Mouse (Mus musculus) heart, embryonic 13.5 days (tissue): ENCODE measurements around the gene Kcnj13. TPM values are rescaled to one million over a fixed set of nuclear protein-coding genes. Genes with fewer than 3 reads are reported as not detected.
A peak's percentile ranks its signal among the peaks of the same experiment; 100 is the strongest.

Experiments
- ATAC-seq: fragments of 200-750 bp; cut with Nextera tagmentation; 2 replicates; pipeline ENCODE4 v1.8.0; 2017; ENCODE audit warnings: moderate TSS enrichment; ENCODE audit not compliant: insufficient number of reproducible peaks, low FRiP score, low TSS enrichment; ENCODE audit errors: extremely low read depth
- H3K27ac ChIP-seq: fragments of 300-500 bp; sonication (generic); replicated peaks from 2 replicates; pipeline ENCODE4 v1.5.1; 2015; ENCODE audit warnings: moderate library complexity, mild to moderate bottlenecking, inconsistent platforms
- H3K27me3 ChIP-seq: fragments of 300-500 bp; sonication (generic); replicated peaks from 2 replicates; pipeline ENCODE4 v1.6.1; 2015; ENCODE audit warnings: mild to moderate bottlenecking, inconsistent platforms
- H3K36me3 ChIP-seq: fragments of 300-500 bp; sonication (generic); 2 replicates; pipeline ENCODE4 v1.6.1; 2015; ENCODE audit warnings: mild to moderate bottlenecking, inconsistent platforms
- H3K4me1 ChIP-seq: fragments of 300-500 bp; sonication (generic); 2 replicates; pipeline ENCODE4 v1.6.1; 2015; ENCODE audit warnings: inconsistent platforms
- H3K4me2 ChIP-seq: fragments of 300-500 bp; sonication (generic); 2 replicates; pipeline ENCODE4 v1.6.1; 2015; ENCODE audit warnings: inconsistent platforms, mild to moderate bottlenecking, moderate library complexity
- H3K4me3 ChIP-seq: fragments of 300-500 bp; sonication (generic); 2 replicates; pipeline ENCODE4 v1.5.1; 2015; ENCODE audit warnings: moderate library complexity, mild to moderate bottlenecking, inconsistent platforms
- H3K9ac ChIP-seq: fragments of 300-500 bp; sonication (generic); 2 replicates; pipeline ENCODE4 v1.6.1; 2015; ENCODE audit warnings: inconsistent platforms, mild to moderate bottlenecking, moderate library complexity
- H3K9me3 ChIP-seq: fragments of 300-500 bp; sonication (generic); 2 replicates; pipeline ENCODE4 v1.6.1; 2016; ENCODE audit warnings: inconsistent platforms
- WGBS: fragments of 180-500 bp; shearing (Covaris S2); methylation state at CpG from one replicate; pipeline ENCODE4 v1.1.7; 2015; ENCODE audit warnings: mixed read lengths; 5-methylcytosine and 5-hydroxymethylcytosine counted together
- polyA plus RNA-seq: library from polyadenylated mRNA; unstranded; fragments of >200 nt; fragmentation: Nextera tagmentation; extraction: Ambion mirVana; gene quantifications from 2 replicates; pipeline ENCODE4 v1.2.1, GENCODE M21; 2015

The Kcnj13 gene
- 0.24 and 0.29 TPM in 2 replicates for polyA plus RNA-seq

- ATAC-seq = no peak
- Histone ChIP-seq H3K27me3 (no peaks in the 10 kb centered on the region), H3K4me2 (no peak within 1 kb of the TSS), H3K4me1 (peaks cover 19% of the 10 kb centered on the region), H3K4me3 (no peak within 1 kb of the TSS), H3K36me3 (peaks cover 40% of the 10 kb centered on the region), H3K9me3 (no peaks in the 10 kb centered on the region), H3K9ac (no peak within 1 kb of the TSS), H3K27ac (no peak within 1 kb of the TSS)
- WGBS = 58% methylated on average over 6 of the region's 6 CpGs
These were observed at the start of gene Kcnj13 for GRCm38 (mm10) chr1:87394594-87394993. Gene Kcnj13 (minus strand): TSS chr1:87394729.

GRCm38 (mm10) chr1:87436583-87436982, 42.1 kb upstream of the Kcnj13 start:
- ATAC-seq = no peak
- WGBS = 37% methylated on average over 6 of the region's 6 CpGs
- H3K4me1 ChIP-seq = no peaks in the 10 kb centered on the region
- H3K4me3 ChIP-seq = no peak overlapping the region
- H3K9me3 ChIP-seq = no peaks in the 10 kb centered on the region
- H3K4me2 ChIP-seq = no peak overlapping the region
- H3K9ac ChIP-seq = no peak overlapping the region
- peaks cover 86% of the 10 kb centered on the region for H3K36me3 ChIP-seq
- H3K27ac ChIP-seq = no peak overlapping the region
- no peaks in the 10 kb centered on the region for H3K27me3 ChIP-seq

- peaks cover 86% of the 10 kb centered on the region for H3K36me3 ChIP-seq
- H3K27me3 ChIP-seq = no peaks in the 10 kb centered on the region
- H3K4me1 ChIP-seq = no peaks in the 10 kb centered on the region
- 99% methylated on average over 2 of the region's 2 CpGs for WGBS
- H3K9ac ChIP-seq = no peak overlapping the region
- H3K9me3 ChIP-seq = no peaks in the 10 kb centered on the region
- no peak for ATAC-seq
- H3K27ac ChIP-seq = no peak overlapping the region
- no peak overlapping the region for H3K4me3 ChIP-seq
- H3K4me2 ChIP-seq = no peak overlapping the region
These were observed 40.6 kb upstream of the Kcnj13 start for GRCm38 (mm10) chr1:87435125-87435524.

GRCm38 (mm10) chr1:87418733-87419132, 24.2 kb upstream of the Kcnj13 start:
- H3K9ac ChIP-seq = no peak overlapping the region
- H3K36me3 ChIP-seq = peaks cover 72% of the 10 kb centered on the region
- WGBS = 78% methylated on average over 4 of the region's 4 CpGs
- no peak overlapping the region for H3K4me2 ChIP-seq
- no peaks in the 10 kb centered on the region for H3K27me3 ChIP-seq
- ATAC-seq = no peak
- no peaks in the 10 kb centered on the region for H3K4me1 ChIP-seq
- no peak overlapping the region for H3K27ac ChIP-seq
- H3K9me3 ChIP-seq = no peaks in the 10 kb centered on the region
- H3K4me3 ChIP-seq = no peak overlapping the region

GRCm38 (mm10) chr1:87409380-87409779, 14.9 kb upstream of the Kcnj13 start:
- Histone ChIP-seq H3K4me2 (no peak overlapping the region), H3K27me3 (no peaks in the 10 kb centered on the region), H3K9me3 (no peaks in the 10 kb centered on the region), H3K36me3 (peaks cover 90% of the 10 kb centered on the region), H3K27ac (no peak overlapping the region), H3K4me1 (no peaks in the 10 kb centered on the region), H3K4me3 (no peak overlapping the region), H3K9ac (no peak overlapping the region)
- 85% methylated on average over 4 of the region's 4 CpGs for WGBS
- no peak for ATAC-seq

- no peak for ATAC-seq
- Histone ChIP-seq H3K4me3 (no peak overlapping the region), H3K27ac (no peak overlapping the region), H3K4me1 (no peaks in the 10 kb centered on the region), H3K9ac (no peak overlapping the region), H3K27me3 (no peaks in the 10 kb centered on the region), H3K36me3 (peaks cover 67% of the 10 kb centered on the region), H3K9me3 (no peaks in the 10 kb centered on the region), H3K4me2 (no peak overlapping the region)
These were observed 11.5 kb upstream of the Kcnj13 start for GRCm38 (mm10) chr1:87406012-87406411.

GRCm38 (mm10) chr1:87404710-87405109, 10.2 kb upstream of the Kcnj13 start:
- Histone ChIP-seq H3K36me3 (peaks cover 56% of the 10 kb centered on the region), H3K27ac (no peak overlapping the region)

GRCm38 (mm10) chr1:87396923-87397586, 2.5 kb upstream of the Kcnj13 start:
- Histone ChIP-seq H3K27me3 (no peaks in the 10 kb centered on the region), H3K4me2 (no peak overlapping the region), H3K4me3 (no peak overlapping the region), H3K36me3 (peaks cover 17% of the 10 kb centered on the region), H3K9me3 (no peaks in the 10 kb centered on the region), H3K9ac (no peak overlapping the region), H3K27ac (peak overlapping the region; percentile 73), H3K4me1 (peaks cover 19% of the 10 kb centered on the region)
- WGBS = 64% methylated on average over 7 of the region's 7 CpGs
- ATAC-seq = no peak

More at GRCm38 (mm10) chr1:87404710-87405109, 10.2 kb upstream of the Kcnj13 start:
- Histone ChIP-seq H3K4me1 (no peaks in the 10 kb centered on the region), H3K9ac (no peak overlapping the region), H3K4me3 (no peak overlapping the region), H3K9me3 (no peaks in the 10 kb centered on the region), H3K27me3 (no peaks in the 10 kb centered on the region), H3K4me2 (no peak overlapping the region)
- 89% methylated on average over 1 of the region's 1 CpGs for WGBS
- ATAC-seq = no peak

- 80% methylated on average over 3 of the region's 3 CpGs for WGBS
These were observed 909 bp downstream of the Kcnj13 start for GRCm38 (mm10) chr1:87393444-87394195.

GRCm38 (mm10) chr1:87386436-87387092, 8.0 kb downstream of the Kcnj13 start:
- Histone ChIP-seq H3K27me3 (no peaks in the 10 kb centered on the region), H3K36me3 (peaks cover 45% of the 10 kb centered on the region), H3K4me1 (no peaks in the 10 kb centered on the region), H3K27ac (no peak overlapping the region), H3K9me3 (no peaks in the 10 kb centered on the region), H3K4me2 (no peak overlapping the region), H3K9ac (no peak overlapping the region), H3K4me3 (no peak overlapping the region)
- no peak for ATAC-seq
- 64% methylated on average over 9 of the region's 9 CpGs for WGBS

More at GRCm38 (mm10) chr1:87393444-87394195, 909 bp downstream of the Kcnj13 start:
- H3K4me1 ChIP-seq = peaks cover 17% of the 10 kb centered on the region
- no peak overlapping the region for H3K9ac ChIP-seq
- no peak overlapping the region for H3K4me2 ChIP-seq
- no peak overlapping the region for H3K27ac ChIP-seq
- no peaks in the 10 kb centered on the region for H3K27me3 ChIP-seq
- ATAC-seq = no peak
- peaks cover 41% of the 10 kb centered on the region for H3K36me3 ChIP-seq
- no peak overlapping the region for H3K4me3 ChIP-seq
- no peaks in the 10 kb centered on the region for H3K9me3 ChIP-seq

GRCm38 (mm10) chr1:87381152-87381551, 13.4 kb downstream of the Kcnj13 start:
- H3K9me3 ChIP-seq = no peaks in the 10 kb centered on the region
- H3K9ac ChIP-seq = no peak overlapping the region
- H3K4me3 ChIP-seq = no peak overlapping the region
- 87% methylated on average over 3 of the region's 3 CpGs for WGBS
- peaks cover 41% of the 10 kb centered on the region for H3K36me3 ChIP-seq
- no peaks in the 10 kb centered on the region for H3K4me1 ChIP-seq
- no peak for ATAC-seq
- H3K27ac ChIP-seq = no peak overlapping the region
- no peak overlapping the region for H3K4me2 ChIP-seq
- H3K27me3 ChIP-seq = no peaks in the 10 kb centered on the region
